In the genomic region with DNA sequence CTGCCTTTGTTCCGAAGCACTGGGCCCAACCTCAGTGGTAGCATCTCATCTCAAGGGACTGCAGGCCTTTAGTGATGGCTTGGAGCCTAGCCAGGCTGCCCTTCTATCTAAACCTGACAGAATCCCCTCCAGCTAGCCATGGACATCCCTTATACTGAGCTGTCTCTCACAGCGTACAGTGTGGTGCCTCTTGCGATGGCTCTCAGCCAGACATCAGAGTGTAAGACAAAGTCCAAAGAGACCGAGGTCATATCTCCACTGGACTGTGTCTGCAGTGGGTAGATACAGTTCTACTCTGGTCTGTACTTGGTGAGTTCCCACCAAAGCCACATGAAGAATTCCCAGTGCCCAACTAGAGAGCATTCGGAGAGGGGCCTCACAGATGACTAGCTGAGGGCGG, we compare ENCODE assay signal across 26 mouse cellular contexts.
DNase-seq lines count a peak whose midpoint lies in the region; ATAC-seq lines count a peak whose summit lies in the region.
"Had no signal": no experiment of that assay in that cellular context is flagged by ENCODE, and none has a peak within 500 bp of the region (broad histone marks: within the 10 kb centered on the region; RNA-seq: fewer than 3 reads in every experiment).

No protein-coding gene starts in this region.

- no peak overlapping the region for H3K4me2 ChIP-seq in hindbrain, embryonic 12.5 days (replicated peaks)
- no peak overlapping the region for H3K4me2 ChIP-seq in hindbrain, embryonic 16.5 days (ENCODE audit: low read length)
- H3K4me2 ChIP-seq in kidney, embryonic 14.5 days (replicated peaks; ENCODE audit: low read depth, low read length) = no peak overlapping the region
- H3K4me2 ChIP-seq: embryonic facial prominence, embryonic 13.5 days; forebrain, embryonic 12.5 days; forebrain, embryonic 15.5 days; heart, embryonic 13.5 days had no signal

- no peak overlapping the region for H3K9ac ChIP-seq in hindbrain, embryonic 12.5 days
- H3K9ac ChIP-seq in hindbrain, embryonic 16.5 days (ENCODE audit: low read depth, low read length) = no peak overlapping the region
- no peak overlapping the region for H3K9ac ChIP-seq in kidney, embryonic 14.5 days (ENCODE audit: low read depth, low read length)
- H3K9ac ChIP-seq: embryonic facial prominence, embryonic 13.5 days; forebrain, embryonic 12.5 days; forebrain, embryonic 15.5 days; heart, embryonic 13.5 days had no signal

- H3K9me3 ChIP-seq in hindbrain, embryonic 12.5 days (replicated peaks) = no peaks in the 10 kb centered on the region
- no peaks in the 10 kb centered on the region for H3K9me3 ChIP-seq in hindbrain, embryonic 16.5 days (ENCODE audit: control insufficient read depth, low read length)
- H3K9me3 ChIP-seq in kidney, embryonic 14.5 days (ENCODE audit: control insufficient read depth, low read length) = no peaks in the 10 kb centered on the region
- H3K9me3 ChIP-seq: embryonic facial prominence, embryonic 10.5 days; embryonic facial prominence, embryonic 13.5 days; forebrain, embryonic 12.5 days; forebrain, embryonic 15.5 days; heart, embryonic 10.5 days; heart, embryonic 13.5 days had no signal

- no peak overlapping the region for H3K4me3 ChIP-seq in hindbrain, embryonic 12.5 days
- no peak overlapping the region for H3K4me3 ChIP-seq in hindbrain, embryonic 16.5 days (ENCODE audit: low read length)
- no peak overlapping the region for H3K4me3 ChIP-seq in kidney, embryonic 14.5 days (ENCODE audit: low read length)
- H3K4me3 ChIP-seq: embryonic facial prominence, embryonic 10.5 days; embryonic facial prominence, embryonic 13.5 days; erythroblast, embryonic 14.5 days; forebrain, embryonic 12.5 days; forebrain, embryonic 15.5 days; heart, adult 2 months; heart, embryonic 10.5 days; heart, embryonic 13.5 days had no signal

- H3K27me3 ChIP-seq in hindbrain, embryonic 12.5 days = no peaks in the 10 kb centered on the region
- no peaks in the 10 kb centered on the region for H3K27me3 ChIP-seq in hindbrain, embryonic 16.5 days (replicated peaks; ENCODE audit: control insufficient read depth, insufficient read depth, low read length)
- H3K27me3 ChIP-seq in kidney, embryonic 14.5 days (ENCODE audit: control insufficient read depth, insufficient read depth, low read length) = peaks cover 1% of the 10 kb centered on the region; the same call in 1 of the 2 replicates
- H3K27me3 ChIP-seq: forebrain, embryonic 12.5 days; forebrain, embryonic 15.5 days had no signal

- 79% methylated on average over 6 of the region's 6 CpGs for WGBS in hindbrain, embryonic 12.5 days
- 69% methylated on average over 6 of the region's 6 CpGs for WGBS in hindbrain, embryonic 16.5 days
- WGBS in kidney, embryonic 14.5 days = 82% methylated on average over 6 of the region's 6 CpGs

- peak; percentile 29; the same call in 1 of the 2 replicates for ATAC-seq in hindbrain, embryonic 12.5 days (ENCODE audit: low FRiP score)
- ATAC-seq in hindbrain, embryonic 16.5 days = no peak
- no peak for ATAC-seq in kidney, embryonic 14.5 days (ENCODE audit: low FRiP score, low TSS enrichment)
- ATAC-seq: activated CD4-positive, CD25-positive, alpha-beta regulatory T cell, adult 4 months; forebrain, embryonic 15.5 days had no signal

- H3K4me1 ChIP-seq in hindbrain, embryonic 12.5 days = peaks cover 36% of the 10 kb centered on the region
- H3K4me1 ChIP-seq in hindbrain, embryonic 16.5 days (ENCODE audit: control insufficient read depth, insufficient read depth, low read depth, low read length) = peaks cover 23% of the 10 kb centered on the region
- H3K4me1 ChIP-seq in kidney, embryonic 14.5 days (ENCODE audit: control insufficient read depth, insufficient read depth, low read length) = no peaks in the 10 kb centered on the region
- H3K4me1 ChIP-seq: embryonic facial prominence, embryonic 10.5 days; embryonic facial prominence, embryonic 13.5 days had no signal

- no peaks in the 10 kb centered on the region for H3K36me3 ChIP-seq in hindbrain, embryonic 12.5 days
- no peaks in the 10 kb centered on the region for H3K36me3 ChIP-seq in hindbrain, embryonic 16.5 days (ENCODE audit: control insufficient read depth, insufficient read depth, low read length)
- H3K36me3 ChIP-seq in kidney, embryonic 14.5 days (ENCODE audit: control insufficient read depth, insufficient read depth, low read length) = no peaks in the 10 kb centered on the region
- H3K36me3 ChIP-seq: embryonic facial prominence, embryonic 10.5 days; embryonic facial prominence, embryonic 13.5 days; forebrain, embryonic 12.5 days; forebrain, embryonic 15.5 days; heart, embryonic 10.5 days; heart, embryonic 13.5 days had no signal

- H3K27ac ChIP-seq in hindbrain, embryonic 12.5 days = no peak overlapping the region
- no peak overlapping the region for H3K27ac ChIP-seq in hindbrain, embryonic 16.5 days (ENCODE audit: low read depth, low read length)
- no peak overlapping the region for H3K27ac ChIP-seq in kidney, embryonic 14.5 days (ENCODE audit: low read depth, low read length)
- H3K27ac ChIP-seq: embryonic facial prominence, embryonic 10.5 days; embryonic facial prominence, embryonic 13.5 days; forebrain, embryonic 12.5 days; forebrain, embryonic 15.5 days; heart, adult 2 months; heart, embryonic 10.5 days; heart, embryonic 13.5 days had no signal

- DNase-seq in kidney, adult 18-20 months = peak; percentile 19
- DNase-seq in kidney, postnatal 14 days = no peak
- DNase-seq in kidney, adult 9 months = peak; percentile 66
- DNase-seq in kidney, postnatal 25 days = peak; percentile 40 to 53
- DNase-seq in gastrocnemius, postnatal 10 days = no peak
- DNase-seq: adrenal gland, adult 8-10 months; adrenal gland, postnatal 25 days; cerebellum, adult 11-12 months; cerebellum, adult 8-10 months; cerebellum, postnatal 36 days; embryo, embryonic 11 days; gastrocnemius, postnatal 36 days; heart, adult 2 months; heart, postnatal 14 days; heart, postnatal 4 days had no signal

Comparison
In these comparisons a context has a peak if more than half of its experiments do, and no peak if none do; other contexts are left out.
1. DNase-seq: peak in kidney, adult 18-20 months (single experiment), kidney, adult 9 months (single experiment) and kidney, postnatal 25 days (2 of 2); none in kidney, postnatal 14 days (single experiment) and gastrocnemius, postnatal 10 days (single experiment).